Mouse (Mus musculus) liver, postnatal 0 days (tissue): ENCODE measurements around the gene Slc39a5. TPM values are rescaled to one million over a fixed set of nuclear protein-coding genes. Genes with fewer than 3 reads are reported as not detected.

ENCODE experiments used
- ATAC-seq: fragments of 200-750 bp; cut with Nextera tagmentation; 2 replicates; pipeline ENCODE4 v1.8.0; 2017; ENCODE audit warnings: mild to moderate bottlenecking, moderate library complexity
- DNase-seq: peaks from one replicate; pipeline ENCODE4 v3.0.0-alpha.2; 2016
- H3K27ac ChIP-seq: fragments of 300-500 bp; sonication (generic); 2 replicates; pipeline ENCODE4 v1.5.1; 2014; ENCODE audit warnings: antibody characterized with exemption, moderate library complexity, mild to moderate bottlenecking, low read depth
- H3K27me3 ChIP-seq: fragments of 300-500 bp; sonication (generic); 2 replicates; pipeline ENCODE4 v1.6.1; 2014; ENCODE audit warnings: low read length, control low read depth, mixed read lengths; ENCODE audit not compliant: insufficient read depth
- H3K36me3 ChIP-seq: fragments of 300-500 bp; sonication (generic); replicated peaks from 2 replicates; pipeline ENCODE4 v1.6.1; 2014; ENCODE audit warnings: mild to moderate bottlenecking, control low read depth, low read length, moderate library complexity, mixed read lengths; ENCODE audit not compliant: insufficient read depth
- H3K4me1 ChIP-seq: fragments of 300-500 bp; sonication (generic); 2 replicates; pipeline ENCODE4 v1.6.1; 2014; ENCODE audit warnings: antibody characterized with exemption, mild to moderate bottlenecking, control low read depth; ENCODE audit not compliant: insufficient read depth
- H3K4me2 ChIP-seq: fragments of 300-500 bp; sonication (generic); 2 replicates; pipeline ENCODE4 v1.6.1; 2014; ENCODE audit warnings: low read depth, mild to moderate bottlenecking, low read length, moderate library complexity, mixed read lengths
- H3K4me3 ChIP-seq: fragments of 300-500 bp; sonication (generic); 2 replicates; pipeline ENCODE4 v1.5.1; 2014; ENCODE audit warnings: low read depth, low read length
- H3K9ac ChIP-seq: fragments of 300-500 bp; sonication (generic); replicated peaks from 2 replicates; pipeline ENCODE4 v1.6.1; 2014; ENCODE audit warnings: mild to moderate bottlenecking, moderate library complexity
- H3K9me3 ChIP-seq: fragments of 300-500 bp; sonication (generic); 2 replicates; pipeline ENCODE4 v1.6.1; 2016; ENCODE audit warnings: mild to moderate bottlenecking, control low read depth, low read length, mixed read lengths
- CTCF ChIP-seq: sonication (generic); IDR thresholded peaks from 2 replicates; pipeline ENCODE4 v1.5.1; 2016; ENCODE audit warnings: antibody characterized with exemption, low read depth
- EP300 ChIP-seq: IDR thresholded peaks from 2 replicates; pipeline ENCODE4 v1.6.1; 2016; ENCODE audit warnings: antibody characterized with exemption, low read depth, mild to moderate bottlenecking
- WGBS: fragments of 180-500 bp; shearing (Covaris S2); extraction: QIAGEN DNeasy Blood & Tissue Kit; methylation state at CpG from one replicate; pipeline ENCODE4 v1.1.7; 2014; ENCODE audit not compliant: insufficient replicate concordance; 5-methylcytosine and 5-hydroxymethylcytosine counted together
- polyA plus RNA-seq: library from polyadenylated mRNA; unstranded; fragments of >200 nt; fragmentation: Nextera tagmentation; extraction: Ambion mirVana; gene quantifications from 2 replicates; pipeline ENCODE4 v1.2.1, GENCODE M21; 2015

Gene Slc39a5
- polyA plus RNA-seq, 1 experiment from 2014 or later: 64.1 TPM

GRCm38 (mm10) chr10:128438675-128439279 lies 37.7 kb upstream of the Slc39a5 start:
- Histone ChIP-seq H3K9ac (no peak overlapping the region), H3K27ac (peak overlapping the region; percentile 45), H3K27me3 (no peaks in the 10 kb centered on the region), H3K4me3 (no peak overlapping the region), H3K36me3 (peaks cover 39% of the 10 kb centered on the region), H3K4me2 (no peak overlapping the region), H3K4me1 (peaks cover 5% of the 10 kb centered on the region; the same call in 1 of the 2 replicates), H3K9me3 (no peaks in the 10 kb centered on the region)
- WGBS: 53% methylated on average over 10 of the region's 10 CpGs
- ATAC-seq (peak; percentile 35), DNase-seq (peak; percentile 29)
- TF ChIP-seq CTCF (no peak), EP300 (no peak)

DNA sequence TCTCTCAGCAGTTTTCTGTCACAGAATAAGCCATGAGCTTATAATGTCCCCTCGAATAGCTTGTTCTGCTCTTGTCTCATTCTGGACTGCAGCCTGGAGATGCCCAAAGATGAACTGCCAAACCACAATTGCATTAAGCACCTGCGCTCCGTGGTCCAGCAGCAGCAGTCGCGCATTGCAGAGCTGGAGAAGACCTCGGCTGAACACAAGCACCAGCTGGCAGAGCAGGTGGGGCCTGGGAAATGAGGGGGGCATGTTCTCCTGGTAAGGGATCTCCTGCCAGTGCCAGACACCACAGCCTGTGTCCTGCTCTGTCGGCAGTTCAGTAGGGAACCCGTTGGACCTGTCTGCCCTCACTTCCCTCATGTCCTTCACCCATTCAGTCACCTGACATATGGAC lies 35.3 kb upstream of the Slc39a5 start:
- WGBS: 75% methylated on average over 8 of the region's 8 CpGs

DNA sequence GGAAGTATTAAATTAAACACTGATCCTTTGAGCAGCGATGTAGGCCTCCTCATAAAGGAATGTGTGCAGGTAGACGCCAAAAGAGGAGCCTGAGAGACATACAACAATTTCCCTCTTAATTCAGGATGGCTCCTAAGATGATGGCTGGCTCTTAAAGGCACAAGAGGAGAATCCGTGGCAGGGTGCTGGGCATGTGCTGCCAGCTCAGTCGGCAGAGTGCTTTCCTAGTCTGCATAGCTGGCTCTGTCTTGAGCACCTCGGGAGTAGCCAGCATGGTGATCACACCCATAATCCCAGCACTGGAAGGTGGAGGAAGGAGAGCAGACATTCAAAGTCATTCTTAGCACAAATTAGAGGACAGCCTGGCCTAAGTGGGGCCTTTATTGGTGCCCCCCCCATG lies 34.8 kb upstream of the Slc39a5 start:
- Histone ChIP-seq H3K9ac (no peak overlapping the region; the same call in 1 of the 2 replicates), H3K27ac (peak overlapping the region; percentile 58), H3K4me1 (peaks cover 5% of the 10 kb centered on the region; the same call in 1 of the 2 replicates), H3K9me3 (no peaks in the 10 kb centered on the region), H3K27me3 (no peaks in the 10 kb centered on the region), H3K36me3 (peaks cover 37% of the 10 kb centered on the region), H3K4me2 (no peak overlapping the region), H3K4me3 (no peak overlapping the region)
- no peak for TF ChIP-seq CTCF
- no peak for TF ChIP-seq EP300
- ATAC-seq (no peak), DNase-seq (no peak)
- WGBS: 79% methylated on average over 5 of the region's 5 CpGs

More for the DNA sequence above, 35.3 kb upstream of the Slc39a5 start:
- Histone ChIP-seq H3K4me2 (no peak overlapping the region), H3K9ac (no peak overlapping the region), H3K27me3 (no peaks in the 10 kb centered on the region), H3K27ac (peak overlapping the region; percentile 58; the same call in 1 of the 2 replicates), H3K4me3 (no peak overlapping the region), H3K36me3 (peaks cover 39% of the 10 kb centered on the region), H3K9me3 (no peaks in the 10 kb centered on the region), H3K4me1 (peaks cover 5% of the 10 kb centered on the region; the same call in 1 of the 2 replicates)
- ATAC-seq (no peak), DNase-seq (peak; percentile 19)
- TF ChIP-seq CTCF (no peak), EP300 (no peak)

DNA sequence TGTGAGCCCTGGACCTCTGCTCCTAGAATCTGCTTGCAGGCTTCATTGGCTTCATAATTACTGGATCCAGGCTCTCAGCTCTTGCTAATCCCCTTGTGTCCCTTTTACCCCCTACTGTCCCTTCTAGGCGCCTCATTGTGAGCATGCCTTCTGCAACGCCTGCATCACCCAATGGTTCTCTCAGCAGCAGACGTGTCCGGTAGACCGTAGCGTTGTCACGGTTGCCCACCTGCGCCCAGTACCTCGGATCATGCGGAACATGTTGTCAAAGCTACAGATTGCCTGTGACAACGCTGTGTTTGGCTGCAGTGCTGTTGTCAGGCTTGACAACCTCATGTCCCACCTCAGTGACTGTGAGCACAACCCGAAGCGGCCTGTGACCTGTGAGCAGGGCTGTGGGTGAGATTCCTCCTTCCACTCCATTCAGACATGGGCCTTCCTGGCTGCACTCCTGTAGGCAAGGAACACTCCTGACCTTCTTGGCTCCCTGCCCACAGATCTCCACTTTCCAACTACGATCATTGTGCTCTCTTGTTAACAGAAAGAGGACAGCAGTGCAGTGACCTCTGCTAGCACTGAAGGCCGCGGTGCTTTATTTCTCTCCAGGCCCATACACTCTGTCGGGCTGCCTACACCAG lies 34.3 kb upstream of the Slc39a5 start:
- Histone ChIP-seq H3K9me3 (no peaks in the 10 kb centered on the region), H3K27me3 (no peaks in the 10 kb centered on the region), H3K9ac (no peak overlapping the region), H3K36me3 (peaks cover 37% of the 10 kb centered on the region), H3K4me3 (no peak overlapping the region), H3K27ac (peak overlapping the region; percentile 58), H3K4me2 (no peak overlapping the region), H3K4me1 (peaks cover 5% of the 10 kb centered on the region; the same call in 1 of the 2 replicates)
- DNase-seq (peak; percentile 54), ATAC-seq (peak; percentile 49)
- 69% methylated on average over 17 of the region's 17 CpGs for WGBS
- TF ChIP-seq CTCF (no peak), EP300 (no peak)

DNA sequence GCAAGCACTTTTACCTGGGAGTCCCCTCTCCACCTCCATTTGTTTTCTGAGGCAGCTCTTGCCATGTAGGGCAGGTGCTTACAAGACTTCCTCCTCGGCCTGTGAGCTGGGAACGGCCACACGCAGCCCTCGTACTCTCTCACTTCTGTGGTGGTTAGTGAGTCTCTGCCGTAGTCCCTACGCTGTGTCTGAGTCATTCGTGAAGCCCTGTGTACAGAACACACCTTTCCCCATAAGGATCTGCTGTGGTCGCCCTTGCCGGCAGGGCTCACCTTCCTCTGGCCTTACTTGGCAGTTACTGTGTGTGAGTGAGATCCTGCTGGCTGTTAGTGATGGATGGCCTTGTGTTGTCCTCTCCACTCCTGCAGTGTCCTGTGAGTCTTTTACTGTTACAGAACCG lies 33.7 kb upstream of the Slc39a5 start:
- Histone ChIP-seq H3K4me1 (peaks cover 4% of the 10 kb centered on the region; the same call in 1 of the 2 replicates), H3K27ac (peak overlapping the region; percentile 58), H3K4me3 (no peak overlapping the region), H3K4me2 (no peak overlapping the region), H3K9ac (no peak overlapping the region), H3K9me3 (no peaks in the 10 kb centered on the region), H3K27me3 (no peaks in the 10 kb centered on the region), H3K36me3 (peaks cover 36% of the 10 kb centered on the region)
- TF ChIP-seq CTCF: no peak
- no peak for TF ChIP-seq EP300
- WGBS: 69% methylated on average over 10 of the region's 10 CpGs
- DNase-seq (no peak), ATAC-seq (no peak; the same call in 1 of the 2 replicates)

- H3K4me2 ChIP-seq: no peak overlapping the region
- no peak for TF ChIP-seq EP300
- TF ChIP-seq CTCF: no peak
- H3K9me3 ChIP-seq: no peaks in the 10 kb centered on the region
- DNase-seq (no peak), ATAC-seq (no peak)
- no peak overlapping the region for H3K27ac ChIP-seq
- H3K36me3 ChIP-seq: peaks cover 36% of the 10 kb centered on the region
- no peak overlapping the region for H3K4me3 ChIP-seq
- H3K4me1 ChIP-seq: no peaks in the 10 kb centered on the region
- 78% methylated on average over 2 of the region's 2 CpGs for WGBS
- no peaks in the 10 kb centered on the region for H3K27me3 ChIP-seq
- no peak overlapping the region for H3K9ac ChIP-seq
These were observed 32.4 kb upstream of the Slc39a5 start for GRCm38 (mm10) chr10:128433417-128433816.
